Mouse (Mus musculus): ENCODE data around the gene Arhgef3.

DNA sequence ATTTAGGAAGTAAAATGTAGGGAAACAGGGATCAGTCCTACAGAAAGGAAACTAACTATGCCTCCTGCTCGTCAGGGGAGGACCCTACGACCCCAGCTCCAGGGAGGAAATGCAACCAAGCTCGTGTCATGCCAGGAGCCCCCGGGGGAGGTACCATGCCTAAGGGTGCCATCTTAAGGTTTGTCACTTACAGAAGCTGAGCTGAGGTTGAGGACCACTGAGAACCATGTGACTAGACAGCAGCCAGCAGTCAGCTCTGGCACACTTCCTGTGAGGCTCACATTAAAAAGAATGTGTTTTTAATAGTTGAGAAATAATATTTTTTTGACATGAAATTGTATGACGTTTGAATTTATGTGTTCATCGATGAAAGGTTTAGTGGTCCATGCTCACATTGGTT lies 242.4 kb downstream of the Arhgef3 start:
- TF ChIP-seq CTCF (conservative IDR thresholded peaks at IDR 0.05; ENCODE audit: insufficient read depth, insufficient read length, low read depth, low read length) (no peak), POLR2A (IDR thresholded peaks at IDR 0.05; ENCODE audit: low read depth, low read length) (no peak)
